Mouse (Mus musculus): ENCODE data around the gene Tmem59. TPM values are rescaled to one million over a fixed set of nuclear protein-coding genes. Genes with fewer than 3 reads are reported as not detected.

Gene Tmem59
- polyA plus RNA-seq, 1 experiment from 2014 or later, result 391 TPM

GRCm38 (mm10) chr4:107198072-107198471 is 19.9 kb downstream of the Tmem59 start:
- Histone ChIP-seq H3K4me2 (replicated peaks) (no peak overlapping the region), H3K27me3 (ENCODE audit: control insufficient read depth, insufficient read depth, low read length) (no peaks in the 10 kb centered on the region), H3K4me1 (replicated peaks; ENCODE audit: control insufficient read depth, insufficient read depth, low read length) (no peaks in the 10 kb centered on the region), H3K36me3 (replicated peaks; ENCODE audit: control insufficient read depth, insufficient read depth) (peaks cover 96% of the 10 kb centered on the region), H3K9me3 (ENCODE audit: control insufficient read depth, low read length) (no peaks in the 10 kb centered on the region), H3K4me3 (replicated peaks; ENCODE audit: low read length) (no peak overlapping the region), H3K27ac (no peak overlapping the region), H3K9ac (no peak overlapping the region)
- no peak for DNase-seq (ENCODE audit: low spot score)
- ATAC-seq (ENCODE audit: low FRiP score), result no peak
- WGBS, result 95% methylated on average over 5 of the region's 5 CpGs

- H3K27ac ChIP-seq, result no peak overlapping the region
- DNase-seq (ENCODE audit: low spot score) (no peak), ATAC-seq (ENCODE audit: low FRiP score) (no peak)
- WGBS, result 97% methylated on average over 3 of the region's 3 CpGs
- no peaks in the 10 kb centered on the region for H3K4me1 ChIP-seq (replicated peaks; ENCODE audit: control insufficient read depth, insufficient read depth, low read length)
- no peak overlapping the region for H3K4me2 ChIP-seq (replicated peaks)
- no peak overlapping the region for H3K9ac ChIP-seq
- no peak overlapping the region for H3K4me3 ChIP-seq (replicated peaks; ENCODE audit: low read length)
- H3K9me3 ChIP-seq (ENCODE audit: control insufficient read depth, low read length), result no peaks in the 10 kb centered on the region
- H3K27me3 ChIP-seq (ENCODE audit: control insufficient read depth, insufficient read depth, low read length), result no peaks in the 10 kb centered on the region
- peaks cover 93% of the 10 kb centered on the region for H3K36me3 ChIP-seq (replicated peaks; ENCODE audit: control insufficient read depth, insufficient read depth)
These were observed 23.6 kb downstream of the Tmem59 start for GRCm38 (mm10) chr4:107201779-107202178.

GRCm38 (mm10) chr4:107203001-107203400 is 24.8 kb downstream of the Tmem59 start:
- no peak overlapping the region for H3K4me2 ChIP-seq (replicated peaks)
- no peaks in the 10 kb centered on the region for H3K4me1 ChIP-seq (replicated peaks; ENCODE audit: control insufficient read depth, insufficient read depth, low read length)
- H3K4me3 ChIP-seq (replicated peaks; ENCODE audit: low read length), result no peak overlapping the region
- peaks cover 95% of the 10 kb centered on the region for H3K36me3 ChIP-seq (replicated peaks; ENCODE audit: control insufficient read depth, insufficient read depth)
- no peak overlapping the region for H3K9ac ChIP-seq
- no peaks in the 10 kb centered on the region for H3K9me3 ChIP-seq (ENCODE audit: control insufficient read depth, low read length)
- 87% methylated on average over 7 of the region's 7 CpGs for WGBS
- DNase-seq (ENCODE audit: low spot score), result no peak
- H3K27me3 ChIP-seq (ENCODE audit: control insufficient read depth, insufficient read depth, low read length), result no peaks in the 10 kb centered on the region
- no peak overlapping the region for H3K27ac ChIP-seq
- no peak for ATAC-seq (ENCODE audit: low FRiP score)

- Histone ChIP-seq H3K4me3 (replicated peaks; ENCODE audit: low read length) (no peak overlapping the region), H3K9ac (no peak overlapping the region), H3K36me3 (replicated peaks; ENCODE audit: control insufficient read depth, insufficient read depth) (peaks cover 61% of the 10 kb centered on the region), H3K4me2 (replicated peaks) (no peak overlapping the region), H3K27ac (no peak overlapping the region), H3K27me3 (ENCODE audit: control insufficient read depth, insufficient read depth, low read length) (no peaks in the 10 kb centered on the region), H3K4me1 (replicated peaks; ENCODE audit: control insufficient read depth, insufficient read depth, low read length) (no peaks in the 10 kb centered on the region), H3K9me3 (ENCODE audit: control insufficient read depth, low read length) (no peaks in the 10 kb centered on the region)
- DNase-seq (ENCODE audit: low spot score), result no peak
- no peak for ATAC-seq (ENCODE audit: low FRiP score)
- 95% methylated on average over 2 of the region's 2 CpGs for WGBS
These were observed 28.8 kb downstream of the Tmem59 start for GRCm38 (mm10) chr4:107207016-107207415.

- H3K9me3 ChIP-seq (ENCODE audit: control insufficient read depth, low read length), result no peaks in the 10 kb centered on the region
- DNase-seq (ENCODE audit: low spot score) (no peak), ATAC-seq (ENCODE audit: low FRiP score) (no peak)
- H3K27ac ChIP-seq, result no peak within 1 kb of the TSS
- no peaks in the 10 kb centered on the region for H3K4me1 ChIP-seq (replicated peaks; ENCODE audit: control insufficient read depth, insufficient read depth, low read length)
- WGBS, result 90% methylated on average over 3 of the region's 3 CpGs
- no peak within 1 kb of the TSS for H3K9ac ChIP-seq
- H3K36me3 ChIP-seq (replicated peaks; ENCODE audit: control insufficient read depth, insufficient read depth), result peaks cover 44% of the 10 kb centered on the region
- no peak within 1 kb of the TSS for H3K4me3 ChIP-seq (replicated peaks; ENCODE audit: low read length)
- no peaks in the 10 kb centered on the region for H3K27me3 ChIP-seq (ENCODE audit: control insufficient read depth, insufficient read depth, low read length)
- no peak within 1 kb of the TSS for H3K4me2 ChIP-seq (replicated peaks)
These were observed 30.7 kb downstream of the Tmem59 start, which contains the start of gene Ldlrad1 for GRCm38 (mm10) chr4:107208880-107209279. TSS of gene Ldlrad1 (plus strand) at chr4:107209180.

GRCm38 (mm10) chr4:107210483-107211097 is 32.4 kb downstream of the Tmem59 start:
- 86% methylated on average over 5 of the region's 5 CpGs for WGBS
- H3K4me1 ChIP-seq (replicated peaks; ENCODE audit: control insufficient read depth, insufficient read depth, low read length), result no peaks in the 10 kb centered on the region
- H3K4me3 ChIP-seq (replicated peaks; ENCODE audit: low read length), result no peak overlapping the region
- peaks cover 27% of the 10 kb centered on the region for H3K36me3 ChIP-seq (replicated peaks; ENCODE audit: control insufficient read depth, insufficient read depth)
- ATAC-seq (ENCODE audit: low FRiP score) (no peak), DNase-seq (ENCODE audit: low spot score) (no peak)
- no peaks in the 10 kb centered on the region for H3K27me3 ChIP-seq (ENCODE audit: control insufficient read depth, insufficient read depth, low read length)
- no peak overlapping the region for H3K27ac ChIP-seq
- no peak overlapping the region for H3K4me2 ChIP-seq (replicated peaks)
- no peaks in the 10 kb centered on the region for H3K9me3 ChIP-seq (ENCODE audit: control insufficient read depth, low read length)
- no peak overlapping the region for H3K9ac ChIP-seq

- ATAC-seq (ENCODE audit: low FRiP score), result no peak
- WGBS, result 81% methylated on average over 4 of the region's 4 CpGs
- H3K4me3 ChIP-seq (replicated peaks; ENCODE audit: low read length), result no peak overlapping the region
- H3K9ac ChIP-seq, result no peak overlapping the region
- H3K4me1 ChIP-seq (replicated peaks; ENCODE audit: control insufficient read depth, insufficient read depth, low read length), result no peaks in the 10 kb centered on the region
- H3K27me3 ChIP-seq (ENCODE audit: control insufficient read depth, insufficient read depth, low read length), result no peaks in the 10 kb centered on the region
- DNase-seq (ENCODE audit: low spot score), result no peak
- peaks cover 21% of the 10 kb centered on the region for H3K36me3 ChIP-seq (replicated peaks; ENCODE audit: control insufficient read depth, insufficient read depth)
- H3K4me2 ChIP-seq (replicated peaks), result no peak overlapping the region
- no peak overlapping the region for H3K27ac ChIP-seq
- H3K9me3 ChIP-seq (ENCODE audit: control insufficient read depth, low read length), result no peaks in the 10 kb centered on the region
These were observed 33.3 kb downstream of the Tmem59 start for GRCm38 (mm10) chr4:107211465-107211864.

GRCm38 (mm10) chr4:107211936-107212335 is 33.7 kb downstream of the Tmem59 start:
- 89% methylated on average over 5 of the region's 5 CpGs for WGBS
- Histone ChIP-seq H3K27ac (no peak overlapping the region), H3K36me3 (replicated peaks; ENCODE audit: control insufficient read depth, insufficient read depth) (peaks cover 17% of the 10 kb centered on the region), H3K4me2 (replicated peaks) (no peak overlapping the region), H3K9ac (no peak overlapping the region), H3K4me1 (replicated peaks; ENCODE audit: control insufficient read depth, insufficient read depth, low read length) (no peaks in the 10 kb centered on the region), H3K27me3 (ENCODE audit: control insufficient read depth, insufficient read depth, low read length) (no peaks in the 10 kb centered on the region), H3K9me3 (ENCODE audit: control insufficient read depth, low read length) (no peaks in the 10 kb centered on the region), H3K4me3 (replicated peaks; ENCODE audit: low read length) (no peak overlapping the region)
- no peak for ATAC-seq (ENCODE audit: low FRiP score)
- no peak for DNase-seq (ENCODE audit: low spot score)

- Histone ChIP-seq H3K36me3 (replicated peaks; ENCODE audit: control insufficient read depth, insufficient read depth) (peaks cover 5% of the 10 kb centered on the region; the same call in 1 of the 2 replicates), H3K4me2 (replicated peaks) (no peak overlapping the region), H3K27ac (no peak overlapping the region), H3K27me3 (ENCODE audit: control insufficient read depth, insufficient read depth, low read length) (no peaks in the 10 kb centered on the region), H3K9ac (no peak overlapping the region), H3K9me3 (ENCODE audit: control insufficient read depth, low read length) (no peaks in the 10 kb centered on the region), H3K4me3 (replicated peaks; ENCODE audit: low read length) (no peak overlapping the region), H3K4me1 (replicated peaks; ENCODE audit: control insufficient read depth, insufficient read depth, low read length) (no peaks in the 10 kb centered on the region)
- no peak for ATAC-seq (ENCODE audit: low FRiP score)
- no peak for DNase-seq (ENCODE audit: low spot score)
- 76% methylated on average over 12 of the region's 12 CpGs for WGBS
These were observed 35.2 kb downstream of the Tmem59 start for GRCm38 (mm10) chr4:107213279-107214011.
